Mouse (Mus musculus) CD4-positive, CD25-positive, alpha-beta regulatory T cell, adult 4 months (primary cell): ENCODE data around the gene Btk. TPM values are rescaled to one million over a fixed set of nuclear protein-coding genes. Genes with fewer than 3 reads are reported as not detected.

Experiments
- polyA plus RNA-seq, 2 experiments: library from polyadenylated mRNA; unstranded; fragments of 100-300 nt; shearing (Covaris generic); gene quantifications; one replicate each; pipeline ENCODE4 v1.2.1; 2017

Gene Btk
- polyA plus RNA-seq, 2 experiments from 2014 or later: 0.38 to 2.2 TPM

Other genes with a start within 250 kb of the Btk start
- gene Drp2, start 179.0 kb downstream of the Btk start, polyA plus RNA-seq: not detected
- not detected for gene Taf7l, start 107.1 kb downstream of the Btk start, polyA plus RNA-seq
- 10 to 100 TPM; 28.8 to 36.1 TPM for gene Timm8a1, start 41.7 kb downstream of the Btk start, polyA plus RNA-seq
- gene Rpl36a, start 2.1 kb upstream of the Btk start, polyA plus RNA-seq: 100 to 1,000 TPM; 553 to 695 TPM
- 1 to 10 TPM; 3.4 to 4.9 TPM for gene Gla, start 17.6 kb upstream of the Btk start, polyA plus RNA-seq
- 100 to 1,000 TPM in 1 of 2 experiments, 10 to 100 TPM in 1; 93.8 to 139 TPM for gene Hnrnph2, start 17.6 kb upstream of the Btk start, polyA plus RNA-seq
- gene Armcx4, start 102.9 kb upstream of the Btk start, polyA plus RNA-seq: under 1 TPM; 0.51 to 0.71 TPM
- gene Armcx1, start 134.4 kb upstream of the Btk start, polyA plus RNA-seq: 1 to 10 TPM; 2.7 to 3.7 TPM
- gene Armcx6, start 167.8 kb upstream of the Btk start, polyA plus RNA-seq: 1 to 10 TPM; 1.3 to 1.9 TPM
- gene Armcx3, start 173.0 kb upstream of the Btk start, polyA plus RNA-seq: 10 to 100 TPM; 12.5 to 18.9 TPM
- 10 to 100 TPM in 1 of 2 experiments, 1 to 10 TPM in 1; 7.5 to 15.3 TPM for gene Armcx2, start 225.7 kb upstream of the Btk start, polyA plus RNA-seq